Mouse (Mus musculus): ENCODE measurements at regions not wholly inside any gene's neighbourhood (a gene's known extent, or its start where the extent isn't known, plus 50 kb on each side); places are given as distances from the start of the nearest gene placed in this dataset.

DNA sequence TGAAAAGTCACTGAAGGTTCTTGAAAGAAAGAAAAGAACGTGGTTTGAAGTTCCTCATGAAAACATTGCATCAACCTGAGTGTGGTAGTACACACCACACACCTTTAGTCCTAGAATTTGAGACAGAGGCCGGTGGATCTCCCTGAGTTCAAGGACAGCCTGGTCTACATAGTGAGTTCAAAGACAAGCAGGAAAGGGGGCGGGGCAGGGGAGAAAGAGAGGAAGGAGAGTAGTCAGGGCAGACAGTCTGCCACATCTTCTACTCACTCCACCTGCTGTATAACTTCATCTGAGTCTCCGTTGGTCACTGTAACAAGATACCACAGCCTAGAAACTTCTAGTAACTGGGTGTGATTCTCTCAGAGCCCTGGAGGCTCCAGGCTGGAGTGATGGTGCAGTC, 190.2 kb upstream of the Sdk2 start:
- H3K27me3 ChIP-seq (ENCODE audit: low read depth, poor library complexity, severe bottlenecking), result peaks cover 7% of the 10 kb centered on the region; the same call in 1 of the 2 replicates
- no peaks in the 10 kb centered on the region for H3K36me3 ChIP-seq
- no peaks in the 10 kb centered on the region for H3K9me3 ChIP-seq (replicated peaks)
- no peak overlapping the region for H3K4me3 ChIP-seq
- peaks cover 4% of the 10 kb centered on the region for H3K4me1 ChIP-seq
- no peak overlapping the region for H3K27ac ChIP-seq (replicated peaks)
- DNase-seq (ENCODE audit: low spot score), result no peak
- WGBS, result 73% methylated on average over 4 of the region's 4 CpGs

DNA sequence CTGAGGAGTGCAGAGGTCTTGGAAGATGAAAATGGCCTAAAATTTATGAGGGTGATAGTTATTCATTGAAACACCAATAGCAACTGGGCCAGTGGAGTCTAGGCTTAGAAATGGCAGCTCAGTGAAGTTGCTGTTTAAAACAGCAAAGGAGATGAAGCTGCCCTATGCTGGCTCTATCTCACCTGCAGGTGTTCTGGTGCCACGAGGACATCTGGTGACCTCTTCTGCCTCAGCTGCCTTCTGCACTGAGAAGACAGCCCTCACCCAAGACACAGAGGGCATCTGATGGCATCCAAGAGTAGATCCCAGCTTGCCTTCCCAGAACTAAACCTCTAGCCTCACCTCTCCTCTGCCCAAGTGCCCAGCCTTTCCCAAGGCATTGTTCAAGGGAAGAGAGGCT, 187.5 kb upstream of the Sdk2 start:
- Histone ChIP-seq H3K27ac (replicated peaks) (no peak overlapping the region), H3K9me3 (replicated peaks) (no peaks in the 10 kb centered on the region), H3K36me3 (no peaks in the 10 kb centered on the region), H3K27me3 (ENCODE audit: low read depth, poor library complexity, severe bottlenecking) (peaks cover 7% of the 10 kb centered on the region; the same call in 1 of the 2 replicates), H3K4me1 (peaks cover 4% of the 10 kb centered on the region), H3K4me3 (no peak overlapping the region)
- 76% methylated on average over 1 of the region's 1 CpGs for WGBS
- no peak for DNase-seq (ENCODE audit: low spot score)

DNA sequence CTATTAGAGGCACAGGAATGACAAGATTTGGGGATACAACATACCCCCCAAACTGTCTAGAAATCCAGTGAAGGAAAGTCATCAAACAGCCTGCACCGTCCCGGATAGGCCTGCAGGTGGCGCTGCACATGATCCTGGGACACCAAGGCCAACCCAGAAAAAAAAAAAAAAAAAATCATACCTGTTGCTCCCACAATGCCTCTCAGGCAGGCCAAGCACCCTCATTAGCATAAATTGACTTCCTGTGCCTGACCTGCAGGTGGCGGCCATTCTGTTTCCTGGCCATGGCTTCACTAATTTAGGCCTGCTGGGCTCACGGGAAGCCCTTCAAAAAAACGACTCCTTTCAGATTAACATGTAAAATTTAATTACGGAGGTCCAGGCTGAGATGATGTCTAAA, 184.8 kb upstream of the Sdk2 start:
- DNase-seq (ENCODE audit: low spot score), result peak; percentile 15
- 82% methylated on average over 7 of the region's 7 CpGs for WGBS

DNA sequence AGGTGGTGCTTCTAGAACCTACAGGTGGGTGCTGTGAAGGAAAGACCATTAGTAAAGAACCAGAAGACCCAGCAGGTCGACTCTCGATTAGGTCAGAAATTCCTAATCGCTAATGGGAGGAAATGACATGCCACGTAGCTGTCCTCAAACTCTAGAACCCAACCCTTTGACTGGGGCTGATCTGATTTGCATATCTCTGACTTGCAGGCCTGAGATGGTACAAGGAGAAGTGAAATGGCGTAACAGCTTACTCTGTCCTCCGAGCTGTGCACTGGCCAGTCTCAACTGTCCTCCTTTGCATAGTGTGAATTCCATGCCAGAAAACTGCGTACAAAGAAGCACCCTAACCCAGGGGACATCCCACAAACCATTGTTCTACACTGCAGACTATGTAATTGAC, 182.4 kb upstream of the Sdk2 start:
- H3K36me3 ChIP-seq, result no peaks in the 10 kb centered on the region
- H3K9me3 ChIP-seq (replicated peaks), result no peaks in the 10 kb centered on the region
- DNase-seq (ENCODE audit: low spot score), result no peak
- H3K4me3 ChIP-seq, result no peak overlapping the region
- no peak overlapping the region for H3K27ac ChIP-seq (replicated peaks)
- peaks cover 11% of the 10 kb centered on the region for H3K4me1 ChIP-seq
- H3K27me3 ChIP-seq (ENCODE audit: low read depth, poor library complexity, severe bottlenecking), result peaks cover 11% of the 10 kb centered on the region; the same call in 1 of the 2 replicates
- 88% methylated on average over 7 of the region's 7 CpGs for WGBS

More for the DNA sequence above, 184.8 kb upstream of the Sdk2 start:
- H3K36me3 ChIP-seq, result no peaks in the 10 kb centered on the region
- H3K27me3 ChIP-seq (ENCODE audit: low read depth, poor library complexity, severe bottlenecking), result peaks cover 5% of the 10 kb centered on the region; the same call in 1 of the 2 replicates
- H3K4me1 ChIP-seq, result peaks cover 4% of the 10 kb centered on the region
- H3K4me3 ChIP-seq, result no peak overlapping the region
- no peak overlapping the region for H3K27ac ChIP-seq (replicated peaks)
- H3K9me3 ChIP-seq (replicated peaks), result no peaks in the 10 kb centered on the region

DNA sequence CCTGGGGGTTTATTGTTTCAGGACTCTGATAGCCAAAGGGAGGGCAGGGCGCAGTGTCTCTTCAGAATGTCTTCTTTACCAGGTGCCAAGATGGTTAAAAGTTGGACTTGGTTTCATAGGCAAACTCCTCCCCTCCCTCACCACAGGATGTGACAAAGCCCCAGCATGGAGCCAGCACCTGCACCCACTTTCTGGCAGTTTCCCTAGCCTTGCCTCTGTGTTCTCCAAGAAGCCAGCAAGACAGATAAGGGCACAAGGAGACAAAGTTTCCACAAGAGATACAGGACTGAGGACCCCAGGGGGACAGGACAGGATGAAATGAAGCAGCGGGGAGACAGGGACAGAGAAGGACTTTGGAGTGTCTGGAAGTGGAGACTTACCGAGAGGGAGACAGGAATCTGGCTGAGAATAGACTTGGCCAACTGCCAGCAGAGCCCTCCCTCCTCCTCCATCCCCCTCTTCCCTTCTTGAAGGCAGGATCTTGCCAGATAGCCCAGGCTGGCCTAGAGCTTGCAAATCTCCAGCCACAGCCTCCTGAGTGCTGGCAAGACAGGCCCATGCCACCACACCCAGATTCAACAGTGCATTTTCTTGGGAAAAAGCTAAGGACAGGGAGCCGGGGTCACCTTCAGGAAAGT, 181.5 kb upstream of the Sdk2 start:
- WGBS, result 79% methylated on average over 4 of the region's 4 CpGs
- Histone ChIP-seq H3K27me3 (ENCODE audit: low read depth, poor library complexity, severe bottlenecking) (peaks cover 11% of the 10 kb centered on the region; the same call in 1 of the 2 replicates), H3K4me1 (peaks cover 11% of the 10 kb centered on the region), H3K9me3 (replicated peaks) (no peaks in the 10 kb centered on the region), H3K27ac (replicated peaks) (no peak overlapping the region), H3K4me3 (no peak overlapping the region), H3K36me3 (no peaks in the 10 kb centered on the region)
- no peak for DNase-seq (ENCODE audit: low spot score)

DNA sequence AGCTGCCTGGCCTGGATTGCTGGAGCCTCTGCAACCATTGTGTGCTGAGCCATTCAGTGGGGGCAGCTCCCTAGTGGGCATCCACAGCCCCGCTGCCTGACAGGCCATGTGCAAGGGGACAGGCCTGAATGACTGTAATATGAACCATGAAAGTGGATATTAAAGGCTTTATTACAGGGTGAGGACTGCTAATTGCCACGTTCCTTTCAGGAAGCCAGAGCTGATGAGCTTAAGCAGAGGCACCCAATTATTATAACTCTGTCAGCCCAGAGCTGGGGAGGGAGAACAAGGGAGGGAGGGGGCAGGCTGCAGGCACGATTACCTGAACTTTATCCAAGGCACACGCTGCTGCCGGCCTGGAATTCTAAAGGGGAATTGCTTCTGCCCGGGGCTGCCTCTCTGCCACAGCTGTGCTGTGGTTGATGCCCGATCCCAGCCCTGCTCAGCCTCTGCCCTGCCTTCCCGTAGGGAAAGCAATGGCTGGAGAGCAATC, 172.5 kb upstream of the Sdk2 start:
- Histone ChIP-seq H3K9me3 (replicated peaks) (no peaks in the 10 kb centered on the region), H3K27ac (replicated peaks) (0 out of 2 replicates have a peak overlapping the region, but pooled peaks have one; percentile 39), H3K4me1 (peaks cover 12% of the 10 kb centered on the region), H3K4me3 (no peak overlapping the region), H3K36me3 (no peaks in the 10 kb centered on the region), H3K27me3 (ENCODE audit: low read depth, poor library complexity, severe bottlenecking) (peaks cover 6% of the 10 kb centered on the region; the same call in 1 of the 2 replicates)
- no peak for DNase-seq (ENCODE audit: low spot score)
- WGBS, result 61% methylated on average over 8 of the region's 8 CpGs

DNA sequence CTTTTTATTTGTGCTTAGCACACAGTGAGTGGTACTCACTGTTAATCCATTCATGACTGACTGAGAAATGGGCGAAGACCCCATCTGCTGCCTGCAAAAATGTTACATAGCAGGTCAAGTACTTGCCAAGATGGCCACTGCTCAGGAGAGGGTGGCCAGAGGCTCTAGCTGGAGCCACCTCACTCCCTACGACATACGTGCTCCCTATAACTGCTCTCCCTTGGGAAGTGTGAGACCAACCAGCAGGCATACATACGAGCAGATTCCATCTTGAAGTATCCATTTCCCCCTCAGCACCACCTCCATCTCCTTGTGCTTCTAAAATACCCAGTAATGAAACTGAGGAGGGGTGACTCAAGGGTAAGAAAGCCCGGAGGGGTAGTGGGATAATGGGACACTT, 172.0 kb upstream of the Sdk2 start:
- Histone ChIP-seq H3K27me3 (ENCODE audit: low read depth, poor library complexity, severe bottlenecking) (peaks cover 6% of the 10 kb centered on the region; the same call in 1 of the 2 replicates), H3K4me1 (peaks cover 12% of the 10 kb centered on the region), H3K4me3 (no peak overlapping the region), H3K9me3 (replicated peaks) (no peaks in the 10 kb centered on the region), H3K36me3 (no peaks in the 10 kb centered on the region), H3K27ac (replicated peaks) (no peak overlapping the region)
- no peak for DNase-seq (ENCODE audit: low spot score)
- 82% methylated on average over 5 of the region's 5 CpGs for WGBS

DNA sequence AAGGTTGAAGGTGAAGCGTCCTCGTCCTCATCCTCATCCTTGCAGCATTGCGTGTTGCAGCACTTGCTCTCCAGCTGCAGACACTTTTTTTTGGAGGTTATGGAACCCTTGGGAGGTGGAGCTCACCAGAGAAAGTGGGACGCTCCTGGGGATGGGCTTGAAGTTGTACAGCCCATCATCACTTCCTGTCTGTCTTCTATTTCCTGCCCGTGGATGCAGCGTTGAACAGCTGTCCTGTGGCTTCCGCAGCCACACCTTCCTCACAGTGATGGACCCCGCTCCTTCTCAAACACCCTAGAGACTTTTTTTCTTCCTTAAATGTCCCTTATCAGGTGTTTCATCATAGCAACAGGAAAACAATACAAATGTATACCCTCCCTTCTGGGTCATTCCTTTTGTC, 171.5 kb upstream of the Sdk2 start:
- DNase-seq (ENCODE audit: low spot score), result no peak
- Histone ChIP-seq H3K36me3 (no peaks in the 10 kb centered on the region), H3K27me3 (ENCODE audit: low read depth, poor library complexity, severe bottlenecking) (peaks cover 6% of the 10 kb centered on the region; the same call in 1 of the 2 replicates), H3K9me3 (replicated peaks) (no peaks in the 10 kb centered on the region), H3K4me1 (peaks cover 12% of the 10 kb centered on the region), H3K27ac (replicated peaks) (no peak overlapping the region), H3K4me3 (no peak overlapping the region)
- 81% methylated on average over 8 of the region's 8 CpGs for WGBS

DNA sequence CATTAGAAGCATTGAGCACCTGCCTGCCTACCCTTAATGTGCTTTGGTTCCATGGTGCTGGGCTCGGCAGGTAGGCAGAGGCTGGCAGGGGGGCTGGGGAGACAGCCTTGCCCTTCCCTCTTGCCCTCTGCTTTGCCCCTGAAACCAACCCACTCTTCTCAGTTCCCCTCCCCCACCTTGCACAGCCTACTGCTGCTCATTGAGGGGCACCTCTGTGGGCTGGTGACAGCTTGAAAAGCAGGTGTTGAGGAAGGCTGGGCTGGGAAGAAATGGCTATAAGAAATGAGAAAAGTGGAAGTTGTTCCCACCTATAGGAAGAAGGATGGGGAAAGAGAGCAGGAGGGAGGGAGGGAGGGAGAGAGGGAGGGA, 167.7 kb upstream of the Sdk2 start:
- DNase-seq (ENCODE audit: low spot score), result no peak
- Histone ChIP-seq H3K9me3 (replicated peaks) (no peaks in the 10 kb centered on the region), H3K27ac (replicated peaks) (no peak overlapping the region), H3K36me3 (no peaks in the 10 kb centered on the region), H3K27me3 (ENCODE audit: low read depth, poor library complexity, severe bottlenecking) (no peaks in the 10 kb centered on the region), H3K4me3 (no peak overlapping the region), H3K4me1 (peaks cover 8% of the 10 kb centered on the region)
- WGBS, result 80% methylated on average over 1 of the region's 1 CpGs

DNA sequence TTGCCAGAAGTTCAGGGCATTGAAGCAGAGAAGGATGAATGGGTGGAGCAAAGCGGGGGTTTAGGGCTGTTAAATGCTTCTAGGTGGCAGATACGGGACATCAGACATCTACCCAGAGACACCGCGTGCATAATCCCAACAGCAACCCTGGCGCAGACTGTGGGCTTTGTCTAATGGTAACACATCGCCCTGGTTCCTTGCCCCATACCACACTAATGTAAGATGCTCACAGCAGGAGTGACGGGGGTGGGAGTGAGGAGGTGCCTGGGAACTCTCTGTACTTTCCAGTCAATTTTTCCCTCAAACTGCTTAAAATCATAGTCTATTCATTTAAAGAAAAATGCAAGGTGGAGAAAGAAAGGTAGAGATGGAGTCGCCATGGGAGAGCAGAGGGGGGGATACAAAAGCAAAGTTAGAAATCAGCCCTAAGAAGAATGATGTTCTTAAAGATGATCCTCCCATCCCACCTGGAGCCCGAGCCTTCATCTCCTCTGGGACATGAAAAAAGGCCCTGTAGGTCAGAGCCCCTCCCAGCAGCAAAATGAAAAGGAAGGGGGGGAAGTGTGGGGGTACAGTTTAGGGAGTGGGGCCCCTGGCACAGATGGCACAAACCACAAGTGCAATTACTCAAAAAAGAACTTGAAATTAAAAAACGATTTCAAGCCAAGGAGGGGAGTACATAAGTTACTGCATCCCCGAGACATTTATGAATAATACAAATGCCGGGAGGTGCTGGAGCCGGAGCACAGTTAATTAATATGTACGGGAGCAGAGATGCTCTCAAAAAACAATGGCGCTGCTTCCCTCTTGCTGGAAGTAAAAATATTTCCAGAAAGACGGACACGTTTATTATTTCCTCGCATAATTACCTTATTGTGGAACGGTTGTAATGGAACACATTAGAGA, 167.0 kb upstream of the Sdk2 start:
- DNase-seq (ENCODE audit: low spot score), result no peak
- WGBS, result 87% methylated on average over 19 of the region's 19 CpGs
- H3K4me1 ChIP-seq, result peaks cover 2% of the 10 kb centered on the region
- H3K36me3 ChIP-seq, result no peaks in the 10 kb centered on the region
- H3K4me3 ChIP-seq, result no peak overlapping the region
- no peaks in the 10 kb centered on the region for H3K27me3 ChIP-seq (ENCODE audit: low read depth, poor library complexity, severe bottlenecking)
- no peaks in the 10 kb centered on the region for H3K9me3 ChIP-seq (replicated peaks)
- no peak overlapping the region for H3K27ac ChIP-seq (replicated peaks)

DNA sequence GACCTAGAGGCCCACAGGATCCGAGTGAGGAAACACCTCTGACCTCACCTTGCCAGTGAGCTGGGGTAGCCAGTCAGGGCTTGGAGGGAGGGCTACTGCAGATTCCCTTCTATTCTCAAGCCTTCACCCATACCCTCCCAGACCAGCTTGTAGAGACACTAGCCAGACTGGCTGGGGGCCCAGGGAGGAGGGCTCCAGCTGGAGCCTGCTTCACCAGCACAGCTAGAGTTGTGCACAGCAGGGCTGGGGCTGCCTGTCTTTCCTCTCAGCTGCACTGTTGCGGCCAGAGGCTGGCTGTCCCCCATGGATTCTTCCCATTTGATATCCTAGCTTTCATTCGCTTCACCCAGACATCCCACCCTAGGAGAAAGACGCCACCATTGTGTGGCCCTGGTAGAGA, 165.0 kb upstream of the Sdk2 start:
- no peaks in the 10 kb centered on the region for H3K9me3 ChIP-seq (replicated peaks)
- 68% methylated on average over 4 of the region's 4 CpGs for WGBS
- no peaks in the 10 kb centered on the region for H3K27me3 ChIP-seq (ENCODE audit: low read depth, poor library complexity, severe bottlenecking)
- no peak for DNase-seq (ENCODE audit: low spot score)
- H3K4me3 ChIP-seq, result no peak overlapping the region
- H3K4me1 ChIP-seq, result 0 out of 2 replicates have a peak, but pooled peaks cover 2% of the 10 kb centered on the region
- H3K36me3 ChIP-seq, result no peaks in the 10 kb centered on the region
- peak overlapping the region; percentile 46; the same call in 1 of the 2 replicates for H3K27ac ChIP-seq (replicated peaks)

DNA sequence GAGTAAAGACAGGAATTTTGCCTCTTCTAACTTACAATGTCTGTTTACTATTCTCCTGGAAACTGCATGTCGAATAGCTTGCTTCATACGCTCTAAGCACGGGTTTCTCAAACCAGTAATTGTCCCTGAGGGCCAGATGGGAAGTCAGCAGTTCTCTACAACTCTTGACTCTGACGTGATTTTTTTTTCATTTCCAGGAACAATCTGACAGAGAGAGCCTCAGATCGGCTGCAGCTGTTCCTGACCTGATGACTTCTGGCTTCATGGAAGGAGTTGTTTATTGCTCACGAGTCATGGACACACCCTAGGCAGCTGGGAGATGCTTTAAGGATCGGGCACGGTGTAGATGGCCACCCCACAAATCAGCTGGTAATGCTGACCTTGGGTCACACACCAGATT, 162.9 kb upstream of the Sdk2 start:
- no peaks in the 10 kb centered on the region for H3K9me3 ChIP-seq (replicated peaks)
- H3K4me3 ChIP-seq, result no peak overlapping the region
- no peak overlapping the region for H3K27ac ChIP-seq (replicated peaks)
- 0 out of 2 replicates have a peak, but pooled peaks cover 3% of the 10 kb centered on the region for H3K4me1 ChIP-seq
- no peaks in the 10 kb centered on the region for H3K27me3 ChIP-seq (ENCODE audit: low read depth, poor library complexity, severe bottlenecking)
- 85% methylated on average over 8 of the region's 8 CpGs for WGBS
- H3K36me3 ChIP-seq, result no peaks in the 10 kb centered on the region
- DNase-seq (ENCODE audit: low spot score), result no peak

DNA sequence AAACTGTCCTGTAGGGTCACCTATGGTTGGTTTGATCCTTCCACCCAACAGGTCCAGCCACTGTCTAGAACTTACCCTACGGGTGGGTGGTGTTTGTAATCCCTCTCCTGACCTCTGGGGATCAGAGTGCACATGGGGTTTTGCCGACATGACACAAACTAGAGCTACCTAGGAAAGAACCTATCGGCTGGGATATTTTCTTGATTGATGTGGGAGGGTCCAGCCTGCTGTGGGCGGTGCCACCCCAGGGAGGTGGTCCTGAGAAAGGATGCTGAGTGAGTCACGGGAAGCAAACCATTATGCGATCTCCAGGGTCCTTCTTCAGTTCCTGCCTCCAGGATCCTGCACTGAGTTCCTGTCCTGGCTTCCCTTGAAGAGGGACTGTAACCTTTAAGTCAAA, 162.3 kb upstream of the Sdk2 start:
- no peak overlapping the region for H3K4me3 ChIP-seq
- no peak for DNase-seq (ENCODE audit: low spot score)
- no peaks in the 10 kb centered on the region for H3K9me3 ChIP-seq (replicated peaks)
- H3K27ac ChIP-seq (replicated peaks), result no peak overlapping the region
- H3K36me3 ChIP-seq, result no peaks in the 10 kb centered on the region
- WGBS, result 81% methylated on average over 6 of the region's 6 CpGs
- no peaks in the 10 kb centered on the region for H3K27me3 ChIP-seq (ENCODE audit: low read depth, poor library complexity, severe bottlenecking)
- 0 out of 2 replicates have a peak, but pooled peaks cover 3% of the 10 kb centered on the region for H3K4me1 ChIP-seq

Measured in midbrain, embryonic 10.5 days (tissue).